8 mouse cellular contexts compared by ENCODE assay signal in genomic region chr4:123219720-123220357, GRCm38 (mm10). TPM values are rescaled to one million over a fixed set of nuclear protein-coding genes. Genes with fewer than 3 reads are reported as not detected.
A peak's percentile ranks its signal among the peaks of the same experiment; 100 is the strongest.
DNase-seq lines count a peak whose midpoint lies in the region; ATAC-seq and TF ChIP-seq lines count a peak whose summit lies in the region.

No protein-coding gene starts in this region.

- H3K36me3 ChIP-seq in ES-Bruce4 (ENCODE audit: control insufficient read depth, insufficient read depth, low read length, poor library complexity, severe bottlenecking): no peaks in the 10 kb centered on the region

- TF ChIP-seq POLR2A in ES-Bruce4 (IDR thresholded peaks at IDR 0.05; ENCODE audit: insufficient read depth, low read length): no peak
- no peak for TF ChIP-seq POLR2A in brain, embryonic 14.5 days (IDR thresholded peaks at IDR 0.05; ENCODE audit: borderline replicate concordance, extremely low read depth, insufficient read depth, insufficient read length, poor library complexity, severe bottlenecking)
- no peak for TF ChIP-seq POLR2A in olfactory bulb, adult 2 months (IDR thresholded peaks at IDR 0.05; ENCODE audit: insufficient read depth, low read depth, low read length)

- ATAC-seq in erythroid progenitor cell, adult 5-6 weeks (replicated peaks; ENCODE audit: low FRiP score, poor library complexity, severe bottlenecking): peak; percentile 67; the same call in 1 of the 2 replicates

- H3K27ac ChIP-seq in ES-Bruce4 (ENCODE audit: insufficient read depth, low read length): no peak overlapping the region
- H3K27ac ChIP-seq in olfactory bulb, adult 2 months (ENCODE audit: insufficient read depth, low read depth, low read length): no peak overlapping the region

- intact Hi-C loops in heart, postnatal 14 days (cut with DNase I): loop anchor here (1.0 to 5.0 kb wide), 2 partner anchors 34 to 63 kb away; no protein-coding TSS in a partner anchor

- no peaks in the 10 kb centered on the region for H3K9me3 ChIP-seq in ES-Bruce4 (replicated peaks; ENCODE audit: control insufficient read depth, insufficient read depth, low read length, poor library complexity, severe bottlenecking)

- H3K27me3 ChIP-seq in ES-Bruce4 (ENCODE audit: control insufficient read depth, insufficient read depth, low read length, poor library complexity, severe bottlenecking): no peaks in the 10 kb centered on the region

- H3K9ac ChIP-seq in ES-Bruce4 (ENCODE audit: low read depth, poor library complexity, severe bottlenecking): no peak overlapping the region

- TF ChIP-seq CTCF in ES-Bruce4 (IDR thresholded peaks at IDR 0.05; ENCODE audit: low read depth, low read length): peak; percentile 99
- TF ChIP-seq CTCF in brain, embryonic 14.5 days (IDR thresholded peaks at IDR 0.05; ENCODE audit: borderline replicate concordance, extremely low read depth, insufficient read depth, insufficient read length): peak; percentile 98
- TF ChIP-seq CTCF in olfactory bulb, adult 2 months (IDR thresholded peaks at IDR 0.05; ENCODE audit: insufficient read depth, low read depth, low read length): peak; percentile 80

- H3K4me1 ChIP-seq in ES-Bruce4 (ENCODE audit: control insufficient read depth, insufficient read depth, low read length): no peaks in the 10 kb centered on the region
- H3K4me1 ChIP-seq in olfactory bulb, adult 2 months (ENCODE audit: control insufficient read depth, insufficient read depth, low read length): peaks cover 7% of the 10 kb centered on the region; the same call in 1 of the 2 replicates

- 68% methylated on average over 15 of the region's 15 CpGs for WGBS in olfactory bulb, adult 2 months

- H3K4me3 ChIP-seq in ES-Bruce4 (ENCODE audit: low read depth, low read length): no peak overlapping the region
- no peak overlapping the region for H3K4me3 ChIP-seq in olfactory bulb, adult 2 months (ENCODE audit: insufficient read depth, low read depth, low read length)

- peak; percentile 75 for DNase-seq in brain, embryonic 14.5 days (ENCODE audit: low read depth)
- DNase-seq in heart, postnatal 14 days: peak; percentile 79 to 88
- DNase-seq in layer of hippocampus, adult 18-20 months (ENCODE audit: low spot score in 2 of 2): peak; percentile 64 to 85
- DNase-seq in lung, adult 18-20 months: peak; percentile 27 to 43
- peak; percentile 69 for DNase-seq in thymus, postnatal 14 days

- no peak for TF ChIP-seq EP300 in ES-Bruce4 (IDR thresholded peaks at IDR 0.05; ENCODE audit: insufficient read depth, low read depth, low read length)

RNA-seq across cellular contexts. Expression of gene Heyl, which starts 13.5 kb away (rescaled TPM):
- not detected in 2 replicates for polyA plus RNA-seq in ES-Bruce4 (2011; ENCODE audit: insufficient read depth, insufficient read length, low read depth, missing spikeins)
- 3.4 and 7.5 TPM in 2 replicates for polyA plus RNA-seq in brain, embryonic 14.5 days (2012; rRNA removed)
- total RNA-seq in erythroid progenitor cell, adult 5-6 weeks (2015; ENCODE audit: low replicate concordance): 0.72 TPM in 1 of 2 replicates, not detected in the other
- 0.13 TPM in 1 of 2 replicates, not detected in the other for total RNA-seq in erythroid progenitor cell, adult 5-6 weeks (2017; ENCODE audit: low replicate concordance)
- total RNA-seq in heart, postnatal 14 days (2021): 10 to 100 TPM; 21.4 to 21.6 TPM
- 1 to 10 TPM; 1.7 to 2.7 TPM for total RNA-seq in layer of hippocampus, adult 18-20 months (2021)
- polyA plus RNA-seq in olfactory bulb, adult 2 months (2012; ENCODE audit: insufficient read depth, insufficient read length, low replicate concordance, missing spikeins): not detected in 2 replicates

RNA-seq across cellular contexts. Expression of gene Nt5c1a, which starts 18.5 kb away (rescaled TPM):
- not detected in 2 replicates for polyA plus RNA-seq in ES-Bruce4 (2011; ENCODE audit: insufficient read depth, insufficient read length, low read depth, missing spikeins)
- polyA plus RNA-seq in brain, embryonic 14.5 days (2012; rRNA removed): 0.22 TPM in 1 of 2 replicates, not detected in the other
- not detected in 2 replicates for total RNA-seq in erythroid progenitor cell, adult 5-6 weeks (2015; ENCODE audit: low replicate concordance)
- not detected in 2 replicates for total RNA-seq in erythroid progenitor cell, adult 5-6 weeks (2017; ENCODE audit: low replicate concordance)
- total RNA-seq in heart, postnatal 14 days (2021): 10 to 100 TPM; 37.2 to 47.6 TPM
- total RNA-seq in layer of hippocampus, adult 18-20 months (2021): 10 to 100 TPM; 15.9 to 16.1 TPM
- polyA plus RNA-seq in olfactory bulb, adult 2 months (2012; ENCODE audit: insufficient read depth, insufficient read length, low replicate concordance, missing spikeins): not detected in 2 replicates

RNA-seq across cellular contexts. Expression of gene Hpcal4, which starts 36.8 kb away (rescaled TPM):
- 0.82 and 2.5 TPM in 2 replicates for polyA plus RNA-seq in ES-Bruce4 (2011; ENCODE audit: insufficient read depth, insufficient read length, low read depth, missing spikeins)
- polyA plus RNA-seq in brain, embryonic 14.5 days (2012; rRNA removed): 12.2 and 16.5 TPM in 2 replicates
- total RNA-seq in erythroid progenitor cell, adult 5-6 weeks (2015; ENCODE audit: low replicate concordance): not detected in 2 replicates
- not detected in 2 replicates for total RNA-seq in erythroid progenitor cell, adult 5-6 weeks (2017; ENCODE audit: low replicate concordance)
- under 1 TPM; 0.07 to 0.26 TPM for total RNA-seq in heart, postnatal 14 days (2021)
- total RNA-seq in layer of hippocampus, adult 18-20 months (2021): 100 to 1,000 TPM; 476 to 553 TPM
- 61.6 TPM in 1 of 2 replicates, not detected in the other for polyA plus RNA-seq in olfactory bulb, adult 2 months (2012; ENCODE audit: insufficient read depth, insufficient read length, low replicate concordance, missing spikeins)

RNA-seq across cellular contexts. Expression of gene Pabpc4, which starts 42.3 kb away (rescaled TPM):
- polyA plus RNA-seq in ES-Bruce4 (2011; ENCODE audit: insufficient read depth, insufficient read length, low read depth, missing spikeins): 221 and 225 TPM in 2 replicates
- polyA plus RNA-seq in brain, embryonic 14.5 days (2012; rRNA removed): 79.9 and 85.0 TPM in 2 replicates
- 390 and 415 TPM in 2 replicates for total RNA-seq in erythroid progenitor cell, adult 5-6 weeks (2015; ENCODE audit: low replicate concordance)
- total RNA-seq in erythroid progenitor cell, adult 5-6 weeks (2017; ENCODE audit: low replicate concordance): 408 and 429 TPM in 2 replicates
- 100 to 1,000 TPM; 255 to 289 TPM for total RNA-seq in heart, postnatal 14 days (2021)
- total RNA-seq in layer of hippocampus, adult 18-20 months (2021): 10 to 100 TPM; 40.3 to 47.0 TPM
- polyA plus RNA-seq in olfactory bulb, adult 2 months (2012; ENCODE audit: insufficient read depth, insufficient read length, low replicate concordance, missing spikeins): not detected in 2 replicates

Comparison
In these comparisons a context has a peak if more than half of its experiments do, and no peak if none do; other contexts are left out.
1. RNA of gene Heyl, which starts 13.5 kb away (total RNA-seq): 21.4 to 21.6 TPM in heart, postnatal 14 days; 1.7 to 2.7 TPM in layer of hippocampus, adult 18-20 months and 0.13 to 0.72 TPM in erythroid progenitor cell, adult 5-6 weeks; every median in the first group is over 4 times any median in the second.
2. RNA of gene Nt5c1a, which starts 18.5 kb away (total RNA-seq): 37.2 to 47.6 TPM in heart, postnatal 14 days and 15.9 to 16.1 TPM in layer of hippocampus, adult 18-20 months; not detected in erythroid progenitor cell, adult 5-6 weeks; every median in the first group is over 10 times any median in the second.
3. RNA of gene Hpcal4, which starts 36.8 kb away (total RNA-seq): 476 to 553 TPM in layer of hippocampus, adult 18-20 months; 0.07 to 0.26 TPM in heart, postnatal 14 days and not detected in erythroid progenitor cell, adult 5-6 weeks; every median in the first group is over 100 times any median in the second.
4. Peak in every context shown above with its lines, with median percentiles within 50 percentile points of each other: CTCF ChIP-seq and DNase-seq.